Mouse (Mus musculus): Measurements from ENCODE around the gene Carnmt1. TPM values are rescaled to one million over a fixed set of nuclear protein-coding genes. Genes with fewer than 3 reads are reported as not detected.

The Carnmt1 gene
- polyA plus RNA-seq (2014; fragmentation: Illumina TruSeq; extraction: RNeasy Lipid Tissue Mini Kit (QIAGEN cat#74804); ENCODE audit: low read depth, low replicate concordance) = 45.5 TPM

DNA sequence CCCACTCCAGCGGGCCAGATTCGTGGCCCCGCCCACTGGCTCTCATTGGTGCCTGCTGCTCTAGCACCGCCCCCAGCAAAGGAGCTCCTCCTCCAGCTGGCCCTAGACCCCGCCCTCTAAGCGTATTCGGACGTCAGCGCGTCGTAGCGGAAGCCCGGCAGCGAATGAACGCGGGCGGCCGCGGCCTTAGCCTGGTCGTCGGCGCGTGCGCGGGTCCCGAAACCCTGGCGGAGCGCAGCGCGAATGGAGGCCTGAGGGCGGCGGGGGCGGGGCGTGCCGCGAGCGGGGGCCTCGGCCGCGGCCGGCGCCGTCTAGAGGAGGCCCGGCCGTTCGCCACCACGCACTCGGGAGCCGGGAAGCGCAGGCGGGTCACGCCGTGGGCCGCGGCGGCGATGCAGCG is at the start of gene Carnmt1:
Carnmt1 (plus strand) TSS at position 157 of the 400 bp plus-strand sequence.

DNA sequence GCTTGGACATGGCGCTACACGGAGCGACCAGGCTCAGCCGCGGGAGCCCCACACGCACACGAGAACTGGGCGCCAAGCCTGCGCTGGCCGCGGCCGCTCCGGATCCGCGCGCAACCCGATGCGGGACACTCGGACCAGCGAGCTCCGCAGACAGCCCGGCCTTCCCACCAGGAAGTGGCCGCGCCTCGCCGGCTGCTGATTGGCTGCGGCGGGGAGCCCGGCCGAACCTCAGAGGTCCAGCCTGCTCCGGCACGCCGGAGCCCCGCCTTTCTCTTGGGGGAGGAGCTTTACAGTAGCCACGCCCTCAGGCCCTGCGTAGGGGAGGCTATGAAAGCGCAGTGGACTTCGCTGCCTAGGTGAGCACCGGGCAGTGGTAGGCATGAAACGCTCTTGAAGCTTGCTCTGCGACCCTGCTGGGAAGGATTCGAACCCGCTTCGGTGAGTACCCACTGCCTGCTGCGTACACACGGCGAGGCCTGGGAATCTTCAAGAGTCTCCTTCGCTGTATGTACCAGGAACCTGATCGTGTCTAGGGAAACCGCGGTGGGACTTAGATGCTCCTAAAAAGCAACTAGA is 38.8 kb upstream of the Carnmt1 start, which contains the start of the genes Ostf1 and Nmrk1:
Ostf1 (minus strand) TSS at position 180 of the 576 bp plus-strand sequence.
Nmrk1 (plus strand) TSS at position 307 of the 576 bp plus-strand sequence.

DNA sequence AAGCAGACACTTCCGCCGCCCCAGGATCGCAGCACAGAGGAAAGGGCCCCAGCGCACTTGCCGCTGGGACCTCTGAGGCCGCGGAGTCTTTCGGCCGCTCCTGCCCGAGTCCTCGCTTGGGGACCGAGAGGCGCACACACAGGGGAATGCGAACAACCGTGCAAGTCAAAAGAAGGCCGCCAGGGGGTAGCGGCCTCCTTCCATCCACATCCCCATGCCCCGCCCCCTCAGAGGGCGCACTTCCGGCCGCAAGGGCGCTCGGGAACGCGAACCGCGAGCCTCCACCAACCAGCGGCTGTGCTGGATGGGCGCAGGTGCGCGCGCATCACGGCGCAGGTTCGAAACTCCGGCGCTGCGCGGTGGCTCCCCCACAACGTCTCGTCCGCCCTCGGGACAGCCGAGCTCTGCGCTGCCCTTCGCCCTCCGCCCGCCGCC is 42.3 kb downstream of the Carnmt1 start, which contains the start of gene D030056L22Rik:
D030056L22Rik (plus strand) TSS at position 328 of the 435 bp plus-strand sequence.

DNA sequence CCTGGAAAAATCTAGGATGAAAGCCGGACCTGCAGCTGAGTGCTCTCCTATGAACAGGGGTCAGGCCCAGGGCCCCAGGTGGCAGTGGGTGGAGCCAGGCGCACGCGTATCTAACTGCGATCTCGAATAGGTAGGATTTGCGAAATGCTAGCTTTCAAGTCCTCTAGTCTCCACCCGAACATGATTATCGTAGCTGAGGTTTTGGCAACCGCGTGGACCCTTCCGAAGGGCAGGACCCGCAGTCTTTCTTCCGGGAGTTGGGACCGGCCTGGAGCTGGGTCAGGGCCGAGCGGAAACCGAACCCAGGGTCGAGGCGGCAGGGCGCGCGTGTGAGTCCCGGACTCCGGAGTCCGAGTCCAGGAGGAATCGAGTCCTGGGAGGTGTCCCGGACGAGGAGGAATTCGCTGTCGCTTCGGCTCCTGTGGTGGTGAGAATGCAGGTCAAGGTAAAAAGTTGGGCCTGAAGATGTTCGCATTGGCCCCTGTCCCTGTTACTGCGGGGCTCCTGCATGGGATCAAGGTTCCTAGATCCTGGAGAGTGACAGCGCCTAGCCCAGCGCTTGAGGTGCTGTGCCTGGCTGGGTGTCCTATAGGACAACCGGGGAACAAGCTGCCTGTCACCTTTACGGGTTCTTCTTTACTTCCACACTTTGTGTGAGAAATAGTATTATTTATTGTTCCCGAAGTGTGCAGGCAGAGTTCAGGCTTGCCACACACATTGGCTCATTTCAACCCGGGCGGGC is 79.2 kb downstream of the Carnmt1 start, which contains the start of gene Trpm6:
Trpm6 (plus strand) TSS at position 386 of the 742 bp plus-strand sequence.

Other genes starting within 250 kb of the Carnmt1 start
- gene Ostf1, start 38.9 kb upstream of the Carnmt1 start, polyA plus RNA-seq (2014; fragmentation: Illumina TruSeq; extraction: RNeasy Lipid Tissue Mini Kit (QIAGEN cat#74804); ENCODE audit: low read depth, low replicate concordance) = 34.2 TPM
- gene Nmrk1, start 38.8 kb upstream of the Carnmt1 start, polyA plus RNA-seq (2014; fragmentation: Illumina TruSeq; extraction: RNeasy Lipid Tissue Mini Kit (QIAGEN cat#74804); ENCODE audit: low read depth, low replicate concordance) = 31.8 TPM
- 17.6 TPM for gene D030056L22Rik, start 42.4 kb downstream of the Carnmt1 start, polyA plus RNA-seq (2014; fragmentation: Illumina TruSeq; extraction: RNeasy Lipid Tissue Mini Kit (QIAGEN cat#74804); ENCODE audit: low read depth, low replicate concordance)
- 0.77 TPM for gene Trpm6, start 79.2 kb downstream of the Carnmt1 start, polyA plus RNA-seq (2014; fragmentation: Illumina TruSeq; extraction: RNeasy Lipid Tissue Mini Kit (QIAGEN cat#74804); ENCODE audit: low read depth, low replicate concordance)

Data from liver, adult 10 weeks (tissue).